Mouse (Mus musculus) inflammation-experienced regulatory T-cells, adult 6 months (primary cell): Measurements from ENCODE around the gene Olfr458. TPM values are rescaled to one million over a fixed set of nuclear protein-coding genes. Genes with fewer than 3 reads are reported as not detected.
"Not testable (repeated sequence)": the region's sequence is repeated elsewhere in the genome, so short reads cannot be mapped to it uniquely, and the experiment has no call there.

Experiments
- ATAC-seq: one replicate; pipeline ENCODE4 v1.8.0; 2017
- polyA plus RNA-seq, 3 experiments: library from polyadenylated mRNA; unstranded; fragments of 100-300 nt; shearing (Covaris generic); gene quantifications; one replicate each; pipeline ENCODE4 v1.2.1; 2017

Gene Olfr458
- polyA plus RNA-seq: not detected

DNA sequence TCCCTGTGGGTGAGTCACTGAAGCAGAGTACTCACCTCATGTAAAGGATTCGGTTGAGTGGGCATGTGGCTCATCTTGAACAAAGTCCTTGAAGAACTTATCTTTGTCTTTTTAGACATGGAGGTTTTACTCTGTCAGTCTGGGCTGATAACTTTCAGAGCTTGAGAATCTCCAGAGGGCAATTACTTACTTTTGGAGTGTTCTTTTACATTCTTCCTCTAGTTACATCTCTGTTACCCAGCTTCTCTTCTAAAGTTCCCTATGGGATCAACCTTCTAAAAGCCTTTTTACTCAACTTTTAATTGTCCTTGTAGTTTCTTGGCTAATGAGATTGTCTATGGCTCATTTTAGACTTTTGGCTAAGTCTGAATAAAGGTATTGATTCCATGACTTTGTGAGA, at the start of gene Olfr458:
Gene Olfr458 (minus strand): TSS at position 101 of the 400 bp plus-strand sequence.
- ATAC-seq: no peak

DNA sequence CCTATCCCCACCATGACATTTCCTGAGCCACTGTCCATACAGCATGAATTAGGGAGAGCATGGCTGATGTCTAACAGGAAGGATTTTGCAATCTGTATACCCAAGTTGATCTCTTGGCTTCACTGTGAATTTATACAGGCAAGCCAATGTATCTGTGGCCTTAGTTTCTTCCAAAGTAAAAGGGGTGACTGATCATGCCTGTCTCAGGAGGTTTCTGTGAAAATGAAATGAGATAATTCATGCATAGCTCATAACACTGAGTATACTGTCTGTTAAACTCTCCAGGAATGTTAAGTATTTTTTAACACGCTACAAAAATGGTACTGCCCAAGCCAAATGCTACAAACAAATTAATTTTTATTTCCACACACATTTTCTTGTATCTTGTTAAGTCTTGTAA, 48.5 kb upstream of the Olfr458 start:
- ATAC-seq: no peak

DNA sequence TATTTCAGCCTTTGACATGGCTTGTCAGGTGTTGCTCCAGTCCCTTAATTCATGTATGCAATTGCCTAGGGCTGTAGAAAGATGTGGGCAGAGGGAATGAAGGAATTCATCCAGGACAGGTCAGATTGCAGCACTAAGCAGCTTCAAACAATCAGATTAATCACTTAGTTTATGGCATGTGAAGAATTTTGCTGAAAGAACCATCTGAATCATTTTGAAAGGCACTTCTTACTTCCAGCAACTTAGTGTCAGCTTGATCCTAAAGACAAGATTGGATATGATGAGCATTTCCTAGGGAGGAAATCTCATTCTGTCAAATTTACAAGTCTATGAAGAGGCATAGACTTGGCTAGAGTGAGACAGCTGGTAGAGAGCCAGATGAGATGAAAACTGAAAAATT, 44.3 kb upstream of the Olfr458 start:
- ATAC-seq: no peak

GRCm38 (mm10) chr6:42503478-42503877, 38.5 kb upstream of the Olfr458 start:
- ATAC-seq: no peak

DNA sequence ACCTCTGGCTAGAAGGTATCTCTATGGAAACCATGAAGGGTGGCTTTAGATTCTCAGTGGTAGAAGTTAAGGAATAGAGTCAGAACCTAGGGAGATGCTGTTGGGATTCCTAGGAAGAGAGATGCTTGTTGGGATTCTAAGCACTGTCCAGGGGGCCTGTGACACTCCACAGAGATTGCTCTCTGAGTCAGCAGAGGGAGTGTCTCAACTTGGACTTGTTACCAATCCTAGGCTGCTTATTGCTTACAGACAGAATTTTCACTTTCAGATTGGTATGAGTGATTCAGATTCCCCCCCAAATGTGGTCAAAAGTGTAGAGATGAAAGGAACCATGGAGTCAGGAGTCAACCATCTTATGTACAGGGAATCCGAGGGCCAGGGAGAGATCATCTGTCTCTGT, 24.7 kb upstream of the Olfr458 start:
- no peak for ATAC-seq

DNA sequence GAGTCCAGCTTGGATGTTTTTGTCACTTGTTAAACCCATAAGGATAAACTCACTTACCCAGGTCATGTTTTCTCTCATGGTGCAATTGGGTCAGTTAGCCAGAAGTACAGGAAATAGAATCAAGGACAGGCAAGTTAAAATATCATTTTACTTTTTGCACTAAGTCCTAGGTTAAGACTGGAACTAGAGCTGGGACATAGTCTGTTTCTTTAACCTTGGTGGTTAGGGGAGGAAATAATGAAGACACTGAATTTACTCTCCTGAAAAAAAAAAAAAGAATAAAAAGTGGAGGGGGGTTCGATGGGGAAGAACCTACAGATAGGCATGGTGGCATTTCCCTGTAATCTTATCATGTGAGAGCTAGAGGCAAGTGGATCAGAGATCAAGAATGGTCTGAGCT, 22.1 kb upstream of the Olfr458 start, which contains the start of gene Olfr456:
Gene Olfr456 (minus strand): TSS at position 101 of the 400 bp plus-strand sequence.
- no peak for ATAC-seq

- no peak for ATAC-seq
Measured at GRCm38 (mm10) chr6:42484633-42485032, 19.6 kb upstream of the Olfr458 start.

DNA sequence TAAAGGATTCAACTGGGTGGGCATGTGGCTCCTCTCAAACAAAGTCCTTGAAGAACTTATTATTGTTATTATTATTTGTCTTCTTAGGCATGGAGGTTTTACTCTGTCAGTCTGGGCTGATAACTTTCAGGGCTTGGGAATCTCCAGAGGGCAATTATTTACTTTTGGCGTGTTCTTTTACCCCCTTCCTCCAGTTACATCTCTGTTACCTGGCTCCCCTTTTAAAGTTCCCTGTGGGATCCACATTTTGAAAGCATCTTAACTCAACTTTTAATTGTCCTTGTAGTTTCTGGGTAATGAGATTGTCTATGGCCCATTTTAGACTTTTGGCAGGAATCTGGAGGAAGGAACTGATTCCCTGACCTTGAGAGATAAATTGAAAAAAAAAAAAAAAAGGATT, 11.2 kb upstream of the Olfr458 start, which contains the start of gene Olfr457:
Gene Olfr457 (minus strand): TSS at position 101 of the 400 bp plus-strand sequence.
- no peak for ATAC-seq

DNA sequence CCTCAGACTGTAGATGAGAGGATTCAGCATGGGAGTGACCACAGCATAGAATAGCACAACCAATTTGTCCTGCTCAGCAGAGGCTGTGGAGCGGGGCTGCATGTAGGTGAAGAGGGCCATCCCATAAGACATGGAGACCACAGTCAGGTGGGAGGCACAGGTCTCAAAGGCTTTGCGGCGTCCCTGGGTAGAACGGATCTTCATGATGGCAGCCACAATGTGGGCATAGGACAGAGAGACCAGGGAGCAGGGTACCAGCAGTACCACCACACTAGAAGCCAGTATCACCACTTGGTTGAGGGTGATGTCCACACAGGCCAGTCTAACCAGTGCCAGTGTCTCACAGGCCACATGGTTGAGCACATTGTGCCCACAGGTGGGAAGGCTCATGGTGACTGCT, 6.3 kb upstream of the Olfr458 start:
- not testable (repeated sequence) for ATAC-seq

DNA sequence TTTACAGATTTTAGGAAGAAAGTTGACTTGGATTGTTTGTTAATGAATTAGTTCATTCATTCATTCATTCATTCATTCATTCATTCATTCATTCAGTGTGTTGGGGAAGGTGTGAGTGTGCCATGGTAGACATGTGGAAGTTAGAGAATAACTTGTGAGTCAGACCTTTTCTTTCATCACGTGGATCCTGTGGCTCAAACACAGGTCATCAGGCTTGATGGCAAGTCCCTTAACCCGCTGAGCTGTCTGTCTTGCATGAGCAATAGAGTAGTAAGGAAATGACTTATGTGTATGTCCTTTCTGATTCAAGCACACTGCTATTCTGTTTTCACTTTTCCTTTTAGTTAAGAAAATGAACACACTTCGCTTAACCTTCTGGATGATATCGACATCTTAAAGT, 5.5 kb upstream of the Olfr458 start:
- ATAC-seq: no peak

GRCm38 (mm10) chr6:42447381-42447780, 17.6 kb downstream of the Olfr458 start:
- no peak for ATAC-seq

- ATAC-seq: no peak
Measured at GRCm38 (mm10) chr6:42444491-42444890, 20.5 kb downstream of the Olfr458 start.

DNA sequence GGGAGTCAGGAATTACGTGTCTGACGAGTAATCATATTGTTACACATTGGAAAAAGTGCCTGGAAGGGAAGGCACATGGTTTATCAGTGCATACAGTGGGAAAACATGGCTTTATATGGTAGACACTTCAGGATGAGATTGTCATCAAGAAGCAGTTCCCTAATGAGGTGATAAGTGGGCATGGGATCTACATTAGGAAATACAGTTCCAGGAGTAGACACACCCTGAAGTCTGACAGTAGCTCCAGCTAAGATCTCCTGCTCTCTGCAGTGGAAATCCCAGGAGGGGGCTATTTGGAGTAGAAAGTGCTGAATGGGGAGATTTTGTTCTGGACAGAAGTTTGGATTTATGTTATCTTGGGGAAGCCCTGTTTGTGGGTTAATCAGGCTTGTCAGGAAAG, 23.6 kb downstream of the Olfr458 start:
- no peak for ATAC-seq

DNA sequence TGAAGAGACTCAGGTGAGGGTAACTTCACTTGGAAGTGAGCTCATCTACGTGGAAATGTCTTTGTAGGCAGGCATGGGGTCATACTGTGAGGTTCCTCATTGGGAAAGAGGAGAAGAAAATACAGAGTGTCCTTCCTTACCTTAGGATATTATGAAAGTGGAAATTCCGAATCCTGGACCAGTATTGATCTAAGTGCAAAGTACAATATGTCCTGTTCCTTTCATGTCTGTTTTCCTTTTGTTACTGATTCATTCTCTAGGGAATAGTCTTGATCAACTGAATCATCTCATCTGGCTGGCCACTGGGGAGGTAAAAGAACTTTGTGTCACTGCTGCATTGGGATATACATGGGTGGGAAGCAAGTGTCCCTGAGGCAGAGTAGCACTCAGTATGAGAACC, 29.5 kb downstream of the Olfr458 start:
- no peak for ATAC-seq

GRCm38 (mm10) chr6:42434446-42434845, 30.6 kb downstream of the Olfr458 start, which contains the start of gene Tas2r126:
Tas2r126 (plus strand) TSS chr6:42434535.
- ATAC-seq: no peak

GRCm38 (mm10) chr6:42433554-42433953, 31.4 kb downstream of the Olfr458 start:
- ATAC-seq: no peak

DNA sequence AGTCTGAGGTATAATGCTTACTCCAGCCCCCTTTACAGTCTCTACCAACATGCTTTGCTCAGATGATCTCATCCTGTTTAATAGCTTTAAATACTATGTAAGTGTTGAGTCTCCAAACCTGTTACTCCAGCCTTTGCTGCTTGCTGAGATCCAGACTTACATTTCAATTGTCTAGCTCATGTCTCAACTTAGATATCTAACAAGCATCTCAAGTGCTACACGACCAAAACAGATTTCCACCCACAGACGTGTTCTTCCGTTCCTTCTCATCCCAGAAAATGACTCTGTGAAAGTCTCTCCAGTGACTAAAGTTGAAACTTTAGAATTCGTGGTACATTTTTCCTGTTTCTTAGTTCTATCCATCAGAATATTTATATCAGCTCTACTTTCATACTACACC, 38.7 kb downstream of the Olfr458 start:
- ATAC-seq: no peak

GRCm38 (mm10) chr6:42424472-42424871, 40.5 kb downstream of the Olfr458 start:
- ATAC-seq: no peak

- no peak for ATAC-seq
Measured at GRCm38 (mm10) chr6:42421439-42421838, 43.6 kb downstream of the Olfr458 start.

DNA sequence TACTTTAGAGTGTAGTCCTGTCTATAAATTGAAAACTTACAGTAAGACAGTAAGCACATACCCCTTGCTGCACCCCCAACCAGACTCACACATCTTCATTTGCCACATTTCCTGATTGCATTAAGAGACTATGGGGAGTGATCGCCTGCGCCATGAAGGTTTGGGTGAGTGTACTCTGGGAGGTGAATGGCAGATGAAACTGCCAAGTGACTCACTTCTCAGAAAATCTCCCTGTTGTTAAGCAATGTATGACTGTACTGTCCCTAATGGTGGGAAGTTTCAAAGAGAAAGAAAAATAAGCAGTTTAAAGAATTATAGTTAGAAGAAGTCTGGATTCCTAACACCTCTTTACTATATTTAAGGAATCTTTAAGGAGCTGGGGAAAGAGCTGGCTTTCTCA, 45.6 kb downstream of the Olfr458 start:
- ATAC-seq: no peak

Other genes starting within 250 kb of the Olfr458 start
- gene Tas2r144, start 249.9 kb downstream of the Olfr458 start, polyA plus RNA-seq: not detected
- 1 to 10 TPM; 1.7 to 8.4 (median 6.6) TPM for gene Gstk1, start 219.3 kb downstream of the Olfr458 start, polyA plus RNA-seq
- not detected for gene Tmem139, start 203.2 kb downstream of the Olfr458 start, polyA plus RNA-seq
- 10 to 100 TPM; 46.6 to 55.8 (median 52.1) TPM for gene Casp2, start 200.2 kb downstream of the Olfr458 start, polyA plus RNA-seq
- not detected for gene Clcn1, start 178.5 kb downstream of the Olfr458 start, polyA plus RNA-seq
- gene Fam131b, start 140.6 kb downstream of the Olfr458 start, polyA plus RNA-seq: not detected
- 100 to 1,000 TPM in 1 of 3 experiments, 10 to 100 TPM in 2; 39.3 to 108 (median 40.8) TPM for gene Zyx, start 115.6 kb downstream of the Olfr458 start, polyA plus RNA-seq
- under 1 TPM; 0.19 to 0.69 (median 0.67) TPM for gene Epha1, start 91.9 kb downstream of the Olfr458 start, polyA plus RNA-seq
- gene Tas2r143, start 65.0 kb downstream of the Olfr458 start, polyA plus RNA-seq: not detected
- gene Tas2r135, start 59.8 kb downstream of the Olfr458 start, polyA plus RNA-seq: not detected
- gene Tas2r126, start 30.7 kb downstream of the Olfr458 start, polyA plus RNA-seq: not detected
- under 1 TPM in 1 of 3 experiments, not detected in 2; 0.15 TPM for gene Olfr457, start 11.1 kb upstream of the Olfr458 start, polyA plus RNA-seq
- gene Olfr456, start 22.0 kb upstream of the Olfr458 start, polyA plus RNA-seq: not detected
- not detected for gene Olfr455, start 82.4 kb upstream of the Olfr458 start, polyA plus RNA-seq
- gene Tcaf3, start 132.5 kb upstream of the Olfr458 start, polyA plus RNA-seq: not detected
- under 1 TPM in 1 of 3 experiments, not detected in 2; 0.12 TPM for gene Tcaf2, start 180.1 kb upstream of the Olfr458 start, polyA plus RNA-seq
- gene Tcaf1, start 244.9 kb upstream of the Olfr458 start, polyA plus RNA-seq: under 1 TPM in 2 of 3 experiments, not detected in 1; 0.19 to 0.38 TPM